Mouse (Mus musculus): ENCODE measurements around the gene Pigc. TPM values are rescaled to one million over a fixed set of nuclear protein-coding genes. Genes with fewer than 3 reads are reported as not detected.

The Pigc gene
- polyA plus RNA-seq, 1 experiment from 2014 or later, result 35.2 TPM

DNA sequence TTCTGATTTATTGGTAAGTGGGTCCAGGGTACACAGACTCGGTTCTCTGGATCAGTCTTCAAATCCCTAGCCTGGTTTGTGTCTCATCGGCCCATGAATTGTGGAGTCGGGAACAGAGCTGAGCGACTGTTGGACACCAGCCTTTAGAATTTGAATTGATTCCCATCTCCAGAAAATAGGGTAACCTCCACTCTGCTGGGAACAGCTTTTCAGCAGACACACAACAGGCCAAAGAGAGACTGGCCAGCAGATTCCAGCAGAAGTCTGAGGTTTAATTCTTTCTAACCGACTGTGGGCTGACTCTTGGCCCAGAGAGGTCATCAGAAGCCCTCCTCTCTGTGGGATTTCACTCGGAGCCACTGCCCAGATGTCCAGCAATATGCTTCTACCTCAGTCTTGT lies 14.5 kb downstream of the Pigc start:
- H3K9ac ChIP-seq, result no peak overlapping the region
- no peak overlapping the region for H3K4me3 ChIP-seq (ENCODE audit: low read depth, low read length)
- WGBS, result 70% methylated on average over 6 of the region's 6 CpGs
- no peak for TF ChIP-seq CTCF (IDR thresholded peaks at IDR 0.05; ENCODE audit: low read depth)
- DNase-seq (no peak), ATAC-seq (ENCODE audit: insufficient read depth) (no peak)
- H3K4me2 ChIP-seq, result no peak overlapping the region
- no peaks in the 10 kb centered on the region for H3K4me1 ChIP-seq (ENCODE audit: insufficient read depth)
- H3K36me3 ChIP-seq (ENCODE audit: insufficient read depth), result no peaks in the 10 kb centered on the region
- no peak overlapping the region for H3K27ac ChIP-seq (ENCODE audit: low read depth)
- no peaks in the 10 kb centered on the region for H3K9me3 ChIP-seq (ENCODE audit: low read depth, low read length)
- H3K27me3 ChIP-seq (ENCODE audit: insufficient read depth, low read length), result no peaks in the 10 kb centered on the region

- no peaks in the 10 kb centered on the region for H3K36me3 ChIP-seq (ENCODE audit: insufficient read depth)
- 46% methylated on average over 4 of the region's 4 CpGs for WGBS
- H3K4me3 ChIP-seq (ENCODE audit: low read depth, low read length), result no peak overlapping the region
- ATAC-seq (ENCODE audit: insufficient read depth) (no peak), DNase-seq (no peak)
- H3K27ac ChIP-seq (ENCODE audit: low read depth), result no peak overlapping the region
- no peaks in the 10 kb centered on the region for H3K27me3 ChIP-seq (ENCODE audit: insufficient read depth, low read length)
- TF ChIP-seq CTCF (IDR thresholded peaks at IDR 0.05; ENCODE audit: low read depth), result no peak
- no peaks in the 10 kb centered on the region for H3K4me1 ChIP-seq (ENCODE audit: insufficient read depth)
- H3K9me3 ChIP-seq (ENCODE audit: low read depth, low read length), result no peaks in the 10 kb centered on the region
- no peak overlapping the region for H3K4me2 ChIP-seq
- no peak overlapping the region for H3K9ac ChIP-seq
Measured at GRCm38 (mm10) chr1:161983979-161984566, 15.1 kb downstream of the Pigc start.

GRCm38 (mm10) chr1:161990684-161991578 lies 21.9 kb downstream of the Pigc start:
- no peak overlapping the region for H3K4me3 ChIP-seq (ENCODE audit: low read depth, low read length)
- no peak overlapping the region for H3K4me2 ChIP-seq
- ATAC-seq (ENCODE audit: insufficient read depth) (no peak), DNase-seq (no peak)
- no peaks in the 10 kb centered on the region for H3K9me3 ChIP-seq (ENCODE audit: low read depth, low read length)
- H3K27me3 ChIP-seq (ENCODE audit: insufficient read depth, low read length), result no peaks in the 10 kb centered on the region
- TF ChIP-seq CTCF (IDR thresholded peaks at IDR 0.05; ENCODE audit: low read depth), result no peak
- no peak overlapping the region for H3K27ac ChIP-seq (ENCODE audit: low read depth)
- 55% methylated on average over 10 of the region's 10 CpGs for WGBS
- no peak overlapping the region for H3K9ac ChIP-seq
- no peaks in the 10 kb centered on the region for H3K36me3 ChIP-seq (ENCODE audit: insufficient read depth)
- no peaks in the 10 kb centered on the region for H3K4me1 ChIP-seq (ENCODE audit: insufficient read depth)

- 88% methylated on average over 11 of the region's 11 CpGs for WGBS
- Histone ChIP-seq H3K9me3 (ENCODE audit: low read depth, low read length) (no peaks in the 10 kb centered on the region), H3K4me1 (ENCODE audit: insufficient read depth) (no peaks in the 10 kb centered on the region), H3K9ac (no peak overlapping the region), H3K4me3 (ENCODE audit: low read depth, low read length) (no peak overlapping the region), H3K27ac (ENCODE audit: low read depth) (no peak overlapping the region), H3K27me3 (ENCODE audit: insufficient read depth, low read length) (no peaks in the 10 kb centered on the region), H3K4me2 (no peak overlapping the region), H3K36me3 (ENCODE audit: insufficient read depth) (no peaks in the 10 kb centered on the region)
- no peak for TF ChIP-seq CTCF (IDR thresholded peaks at IDR 0.05; ENCODE audit: low read depth)
- DNase-seq (no peak), ATAC-seq (ENCODE audit: insufficient read depth) (no peak)
Measured at GRCm38 (mm10) chr1:161991846-161992245, 22.9 kb downstream of the Pigc start.

GRCm38 (mm10) chr1:161992389-161992788 lies 23.4 kb downstream of the Pigc start:
- no peaks in the 10 kb centered on the region for H3K4me1 ChIP-seq (ENCODE audit: insufficient read depth)
- H3K9me3 ChIP-seq (ENCODE audit: low read depth, low read length), result no peaks in the 10 kb centered on the region
- no peak for TF ChIP-seq CTCF (IDR thresholded peaks at IDR 0.05; ENCODE audit: low read depth)
- no peaks in the 10 kb centered on the region for H3K36me3 ChIP-seq (ENCODE audit: insufficient read depth)
- no peak overlapping the region for H3K4me2 ChIP-seq
- DNase-seq (no peak), ATAC-seq (ENCODE audit: insufficient read depth) (no peak)
- no peak overlapping the region for H3K9ac ChIP-seq
- 86% methylated on average over 7 of the region's 7 CpGs for WGBS
- H3K27me3 ChIP-seq (ENCODE audit: insufficient read depth, low read length), result no peaks in the 10 kb centered on the region
- no peak overlapping the region for H3K27ac ChIP-seq (ENCODE audit: low read depth)
- no peak overlapping the region for H3K4me3 ChIP-seq (ENCODE audit: low read depth, low read length)

- ATAC-seq (ENCODE audit: insufficient read depth), result no peak
- peaks cover 14% of the 10 kb centered on the region for H3K4me1 ChIP-seq (ENCODE audit: insufficient read depth)
- no peaks in the 10 kb centered on the region for H3K9me3 ChIP-seq (ENCODE audit: low read depth, low read length)
- H3K9ac ChIP-seq, result no peak overlapping the region
- H3K27me3 ChIP-seq (ENCODE audit: insufficient read depth, low read length), result no peaks in the 10 kb centered on the region
- H3K27ac ChIP-seq (ENCODE audit: low read depth), result no peak overlapping the region
- no peak overlapping the region for H3K4me3 ChIP-seq (ENCODE audit: low read depth, low read length)
- H3K36me3 ChIP-seq (ENCODE audit: insufficient read depth), result no peaks in the 10 kb centered on the region
- H3K4me2 ChIP-seq, result no peak overlapping the region
- no peak for TF ChIP-seq CTCF (IDR thresholded peaks at IDR 0.05; ENCODE audit: low read depth)
- 44% methylated on average over 4 of the region's 4 CpGs for WGBS
- no peak for DNase-seq
Measured at GRCm38 (mm10) chr1:161998781-161999180, 29.8 kb downstream of the Pigc start.

DNA sequence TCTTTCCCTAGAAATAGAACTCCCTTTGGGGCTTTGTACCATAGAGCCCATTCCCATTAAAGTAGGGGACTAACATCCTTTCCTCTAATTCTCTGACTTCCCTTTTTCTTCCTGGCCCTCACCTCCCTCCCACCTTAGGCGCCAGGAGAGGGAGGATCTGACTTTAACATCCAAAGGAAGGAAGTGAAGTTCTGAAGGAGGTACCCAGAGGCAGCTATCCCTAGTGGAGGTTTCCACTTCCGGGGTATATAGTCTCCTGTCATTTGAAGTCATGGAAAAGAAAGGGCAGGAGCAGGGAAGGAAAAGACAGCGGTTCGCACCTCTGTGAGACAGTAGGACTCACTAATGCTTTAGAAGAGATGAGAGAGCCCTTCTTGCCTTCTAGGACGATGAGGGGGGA lies 30.4 kb downstream of the Pigc start:
- Histone ChIP-seq H3K4me1 (ENCODE audit: insufficient read depth) (peaks cover 20% of the 10 kb centered on the region), H3K9ac (no peak overlapping the region), H3K27ac (ENCODE audit: low read depth) (peak overlapping the region; percentile 85; the same call in 1 of the 2 replicates), H3K4me3 (ENCODE audit: low read depth, low read length) (no peak overlapping the region), H3K27me3 (ENCODE audit: insufficient read depth, low read length) (no peaks in the 10 kb centered on the region), H3K9me3 (ENCODE audit: low read depth, low read length) (no peaks in the 10 kb centered on the region), H3K4me2 (peak overlapping the region; percentile 6; the same call in 1 of the 2 replicates), H3K36me3 (ENCODE audit: insufficient read depth) (no peaks in the 10 kb centered on the region)
- DNase-seq, result no peak
- TF ChIP-seq CTCF (IDR thresholded peaks at IDR 0.05; ENCODE audit: low read depth), result no peak
- 34% methylated on average over 5 of the region's 5 CpGs for WGBS
- no peak; the same call in 1 of the 2 replicates for ATAC-seq (ENCODE audit: insufficient read depth)

Measured in lung, embryonic 14.5 days (tissue).